In genomic region chr4:140173746-140174399, GRCm38 (mm10) we compare ENCODE assay signal across 14 mouse cellular contexts.
DNase-seq lines count a peak whose midpoint lies in the region; ATAC-seq and TF ChIP-seq lines count a peak whose summit lies in the region.
"Had no signal": no experiment of that assay in that cellular context is flagged by ENCODE, and none has a peak within 500 bp of the region (broad histone marks: within the 10 kb centered on the region; RNA-seq: fewer than 3 reads in every experiment).

No protein-coding gene starts in this region.

- H3K4me2 ChIP-seq in kidney, embryonic 14.5 days (replicated peaks; ENCODE audit: low read depth, low read length): no peak overlapping the region
- no peak overlapping the region for H3K4me2 ChIP-seq in midbrain, embryonic 12.5 days (replicated peaks)
- no peak overlapping the region for H3K4me2 ChIP-seq in midbrain, embryonic 16.5 days (ENCODE audit: low read length)
- peak overlapping the region; percentile 24; the same call in 1 of the 2 replicates for H3K4me2 ChIP-seq in liver, embryonic 16.5 days (ENCODE audit: low read depth, low read length)
- H3K4me2 ChIP-seq: forebrain, embryonic 15.5 days; limb, embryonic 13.5 days; neural tube, embryonic 13.5 days had no signal

- no peak overlapping the region for H3K9ac ChIP-seq in kidney, embryonic 14.5 days (ENCODE audit: low read depth, low read length)
- H3K9ac ChIP-seq in midbrain, embryonic 12.5 days (replicated peaks): no peak overlapping the region
- H3K9ac ChIP-seq in midbrain, embryonic 16.5 days (ENCODE audit: low read depth, low read length): no peak overlapping the region
- H3K9ac ChIP-seq in liver, embryonic 16.5 days (ENCODE audit: low read depth, low read length): no peak overlapping the region
- H3K9ac ChIP-seq: forebrain, embryonic 15.5 days; limb, embryonic 13.5 days; neural tube, embryonic 13.5 days had no signal

- H3K4me3 ChIP-seq in kidney, adult 2 months (ENCODE audit: insufficient read depth, low read depth, low read length): no peak overlapping the region
- H3K4me3 ChIP-seq in kidney, embryonic 14.5 days (ENCODE audit: low read length): no peak overlapping the region
- no peak overlapping the region for H3K4me3 ChIP-seq in midbrain, embryonic 12.5 days
- no peak overlapping the region for H3K4me3 ChIP-seq in midbrain, embryonic 16.5 days (ENCODE audit: low read depth, low read length)
- H3K4me3 ChIP-seq in liver, embryonic 16.5 days (ENCODE audit: low read depth, low read length): no peak overlapping the region
- H3K4me3 ChIP-seq: forebrain, embryonic 15.5 days; limb, embryonic 13.5 days; neural tube, embryonic 13.5 days had no signal

- H3K4me1 ChIP-seq in kidney, adult 2 months (ENCODE audit: control insufficient read depth, insufficient read depth, low read length): no peaks in the 10 kb centered on the region
- H3K4me1 ChIP-seq in kidney, embryonic 14.5 days (ENCODE audit: control insufficient read depth, insufficient read depth, low read length): no peaks in the 10 kb centered on the region
- peaks cover 21% of the 10 kb centered on the region for H3K4me1 ChIP-seq in midbrain, embryonic 12.5 days
- peaks cover 14% of the 10 kb centered on the region for H3K4me1 ChIP-seq in midbrain, embryonic 16.5 days (ENCODE audit: control insufficient read depth, insufficient read depth, low read length)
- H3K4me1 ChIP-seq in liver, embryonic 16.5 days (ENCODE audit: control insufficient read depth, low read depth, low read length): no peaks in the 10 kb centered on the region; the same call in 1 of the 2 replicates
- H3K4me1 ChIP-seq: limb, embryonic 13.5 days had no signal

- no peaks in the 10 kb centered on the region for H3K27me3 ChIP-seq in kidney, adult 2 months (replicated peaks; ENCODE audit: control insufficient read depth, insufficient read depth, low read length)
- no peaks in the 10 kb centered on the region for H3K27me3 ChIP-seq in kidney, embryonic 14.5 days (ENCODE audit: control insufficient read depth, insufficient read depth, low read length)
- peaks cover 8% of the 10 kb centered on the region for H3K27me3 ChIP-seq in midbrain, embryonic 12.5 days
- H3K27me3 ChIP-seq in midbrain, embryonic 16.5 days (ENCODE audit: control insufficient read depth, insufficient read depth, low read depth, low read length): no peaks in the 10 kb centered on the region
- H3K27me3 ChIP-seq in liver, embryonic 16.5 days (ENCODE audit: control insufficient read depth, insufficient read depth, low read depth, low read length): no peaks in the 10 kb centered on the region
- H3K27me3 ChIP-seq: forebrain, embryonic 15.5 days had no signal

- ATAC-seq in kidney, embryonic 14.5 days (ENCODE audit: low FRiP score, low TSS enrichment): no peak
- ATAC-seq in midbrain, embryonic 12.5 days (ENCODE audit: low FRiP score, low read depth): no peak
- ATAC-seq in midbrain, embryonic 16.5 days: no peak
- no peak for ATAC-seq in liver, embryonic 16.5 days (ENCODE audit: low read depth)
- ATAC-seq: forebrain, embryonic 15.5 days had no signal

- H3K9me3 ChIP-seq in kidney, embryonic 14.5 days (ENCODE audit: control insufficient read depth, low read length): no peaks in the 10 kb centered on the region; the same call in 1 of the 2 replicates
- H3K9me3 ChIP-seq in midbrain, embryonic 12.5 days: no peaks in the 10 kb centered on the region
- no peaks in the 10 kb centered on the region for H3K9me3 ChIP-seq in midbrain, embryonic 16.5 days (replicated peaks; ENCODE audit: control insufficient read depth, low read length, poor library complexity, severe bottlenecking)
- H3K9me3 ChIP-seq in liver, embryonic 16.5 days (replicated peaks; ENCODE audit: control insufficient read depth, low read length): no peaks in the 10 kb centered on the region
- H3K9me3 ChIP-seq: forebrain, embryonic 15.5 days; neural tube, embryonic 13.5 days had no signal

- WGBS in kidney, adult 2 months: 20% methylated on average over 13 of the region's 13 CpGs
- WGBS in kidney, embryonic 14.5 days: 17% methylated on average over 13 of the region's 13 CpGs
- 60% methylated on average over 13 of the region's 13 CpGs for WGBS in midbrain, embryonic 12.5 days
- WGBS in midbrain, embryonic 16.5 days: 61% methylated on average over 13 of the region's 13 CpGs
- 32% methylated on average over 13 of the region's 13 CpGs for WGBS in liver, embryonic 16.5 days (ENCODE audit: insufficient replicate concordance)

- no peak for TF ChIP-seq CTCF in kidney, adult 2 months (conservative IDR thresholded peaks at IDR 0.05; ENCODE audit: insufficient read depth, insufficient read length, low read depth, low read length)

- peak; percentile 23 for DNase-seq in adrenal gland, adult 2 months
- DNase-seq in adrenal gland, postnatal 4 days (ENCODE audit: low spot score in 2 of 2): no peak
- DNase-seq in kidney, adult 2 months: peak; percentile 25
- DNase-seq in ovary, postnatal 14 days (ENCODE audit: low spot score): no peak
- DNase-seq: cerebellum, postnatal 25 days; heart, postnatal 4 days; thymus, adult 2 months had no signal

- TF ChIP-seq POLR2A in kidney, adult 2 months (IDR thresholded peaks at IDR 0.05; ENCODE audit: low read depth, low read length): no peak

- no peaks in the 10 kb centered on the region for H3K36me3 ChIP-seq in kidney, adult 2 months (ENCODE audit: control insufficient read depth, insufficient read depth, low read length)
- no peaks in the 10 kb centered on the region for H3K36me3 ChIP-seq in kidney, embryonic 14.5 days (ENCODE audit: control insufficient read depth, insufficient read depth, low read length)
- H3K36me3 ChIP-seq in midbrain, embryonic 12.5 days: no peaks in the 10 kb centered on the region
- no peaks in the 10 kb centered on the region for H3K36me3 ChIP-seq in midbrain, embryonic 16.5 days (ENCODE audit: control insufficient read depth, insufficient read depth, low read length)
- H3K36me3 ChIP-seq in liver, embryonic 16.5 days (ENCODE audit: control insufficient read depth, insufficient read depth): no peaks in the 10 kb centered on the region
- H3K36me3 ChIP-seq: forebrain, embryonic 15.5 days; limb, embryonic 13.5 days; neural tube, embryonic 13.5 days had no signal

- H3K27ac ChIP-seq in kidney, adult 2 months (ENCODE audit: insufficient read depth, low read depth, low read length): no peak overlapping the region
- H3K27ac ChIP-seq in kidney, embryonic 14.5 days (ENCODE audit: low read depth, low read length): no peak overlapping the region
- 0 out of 2 replicates have a peak overlapping the region, but pooled peaks have one; percentile 15 for H3K27ac ChIP-seq in midbrain, embryonic 12.5 days (replicated peaks)
- H3K27ac ChIP-seq in midbrain, embryonic 16.5 days (ENCODE audit: low read length): no peak overlapping the region
- no peak overlapping the region for H3K27ac ChIP-seq in liver, embryonic 16.5 days (ENCODE audit: low read length)
- H3K27ac ChIP-seq: limb, embryonic 13.5 days; neural tube, embryonic 13.5 days had no signal

Comparison
In these comparisons a context has a peak if more than half of its experiments do, and no peak if none do; other contexts are left out.
1. DNase-seq: peak in adrenal gland, adult 2 months (single experiment) and kidney, adult 2 months (single experiment); none in adrenal gland, postnatal 4 days (0 of 2) and ovary, postnatal 14 days (single experiment).